Mouse (Mus musculus) megakaryocyte, embryonic 14.5 days (primary cell): ENCODE measurements around the gene Cers3. TPM values are rescaled to one million over a fixed set of nuclear protein-coding genes. Genes with fewer than 3 reads are reported as not detected.

Experiments used
- H3K27me3 ChIP-seq: replicated peaks from 2 replicates; pipeline ENCODE3; 2012; ENCODE audit warnings: inconsistent platforms
- H3K36me3 ChIP-seq: replicated peaks from 2 replicates; pipeline ENCODE3; 2012; ENCODE audit warnings: low read length, inconsistent platforms, mixed read lengths
- H3K4me1 ChIP-seq: 2 replicates; pipeline ENCODE4 v1.6.1; 2012; ENCODE audit warnings: inconsistent platforms
- H3K4me3 ChIP-seq: replicated peaks from 2 replicates; pipeline ENCODE3; 2012; ENCODE audit warnings: moderate library complexity, mild to moderate bottlenecking, inconsistent platforms
- H3K9me3 ChIP-seq: 2 replicates; pipeline ENCODE4 v1.6.1; 2012; ENCODE audit warnings: inconsistent platforms
- FLI1 ChIP-seq: IDR thresholded peaks from 2 replicates; pipeline ENCODE4 v1.6.1; 2012; ENCODE audit warnings: low read length, inconsistent platforms, mixed read lengths
- GATA1 ChIP-seq: IDR thresholded peaks from 3 replicates; pipeline ENCODE4 v1.6.1; 2012; ENCODE audit warnings: mixed read lengths, low read length, inconsistent platforms, borderline replicate concordance
- polyA plus RNA-seq: library from polyadenylated mRNA; stranded (reverse); fragments of >175 nt; gene quantifications from 2 replicates; pipeline ENCODE4 v1.2.3, GENCODE M21; 2012; ENCODE audit warnings: low replicate concordance; ENCODE audit not compliant: insufficient read depth

Cers3 gene
- polyA plus RNA-seq, 1 experiment: not detected

- Histone ChIP-seq H3K4me3 (no peak overlapping the region), H3K4me1 (no peaks in the 10 kb centered on the region), H3K9me3 (peaks cover 8% of the 10 kb centered on the region; the same call in 1 of the 2 replicates), H3K27me3 (peaks cover 3% of the 10 kb centered on the region), H3K36me3 (no peaks in the 10 kb centered on the region)
- no peak for TF ChIP-seq FLI1
- no peak for TF ChIP-seq GATA1
Observed at GRCm38 (mm10) chr7:66734466-66734865, 8.8 kb upstream of the Cers3 start.

- H3K9me3 ChIP-seq: peaks cover 8% of the 10 kb centered on the region; the same call in 1 of the 2 replicates
- H3K27me3 ChIP-seq: peaks cover 3% of the 10 kb centered on the region
- H3K36me3 ChIP-seq: no peaks in the 10 kb centered on the region
- H3K4me1 ChIP-seq: no peaks in the 10 kb centered on the region
- H3K4me3 ChIP-seq: no peak overlapping the region
- TF ChIP-seq GATA1: no peak
- TF ChIP-seq FLI1: no peak
Observed at GRCm38 (mm10) chr7:66734993-66735392, 8.3 kb upstream of the Cers3 start.

- TF ChIP-seq FLI1 (no peak), GATA1 (no peak)
- Histone ChIP-seq H3K36me3 (no peaks in the 10 kb centered on the region), H3K4me3 (no peak overlapping the region), H3K4me1 (0 out of 2 replicates have a peak, but pooled peaks cover 4% of the 10 kb centered on the region), H3K9me3 (peaks cover 8% of the 10 kb centered on the region; the same call in 1 of the 2 replicates), H3K27me3 (peaks cover 7% of the 10 kb centered on the region)
Observed at GRCm38 (mm10) chr7:66737418-66737817, 5.9 kb upstream of the Cers3 start.

GRCm38 (mm10) chr7:66741008-66741407, 2.3 kb upstream of the Cers3 start:
- Histone ChIP-seq H3K27me3 (peaks cover 6% of the 10 kb centered on the region), H3K36me3 (no peaks in the 10 kb centered on the region), H3K4me1 (peaks cover 14% of the 10 kb centered on the region), H3K9me3 (no peaks in the 10 kb centered on the region), H3K4me3 (no peak overlapping the region)
- TF ChIP-seq FLI1 (no peak), GATA1 (no peak)

GRCm38 (mm10) chr7:66741412-66741811, 1.9 kb upstream of the Cers3 start:
- H3K36me3 ChIP-seq: no peaks in the 10 kb centered on the region
- TF ChIP-seq FLI1 (no peak), GATA1 (no peak)
- H3K9me3 ChIP-seq: no peaks in the 10 kb centered on the region
- no peak overlapping the region for H3K4me3 ChIP-seq
- H3K4me1 ChIP-seq: peaks cover 16% of the 10 kb centered on the region
- peaks cover 6% of the 10 kb centered on the region for H3K27me3 ChIP-seq

GRCm38 (mm10) chr7:66746972-66747371, 3.7 kb downstream of the Cers3 start:
- no peak overlapping the region for H3K4me3 ChIP-seq
- peaks cover 12% of the 10 kb centered on the region for H3K4me1 ChIP-seq
- TF ChIP-seq FLI1: no peak
- no peaks in the 10 kb centered on the region for H3K36me3 ChIP-seq
- H3K9me3 ChIP-seq: no peaks in the 10 kb centered on the region
- H3K27me3 ChIP-seq: peaks cover 2% of the 10 kb centered on the region

- no peak overlapping the region for H3K4me3 ChIP-seq
- no peaks in the 10 kb centered on the region for H3K36me3 ChIP-seq
- TF ChIP-seq FLI1 (no peak), GATA1 (no peak)
Observed at GRCm38 (mm10) chr7:66749998-66750397, 6.7 kb downstream of the Cers3 start.

GRCm38 (mm10) chr7:66753816-66754215, 10.5 kb downstream of the Cers3 start:
- Histone ChIP-seq H3K27me3 (peaks cover 10% of the 10 kb centered on the region), H3K4me1 (0 out of 2 replicates have a peak, but pooled peaks cover 4% of the 10 kb centered on the region), H3K4me3 (no peak overlapping the region), H3K36me3 (no peaks in the 10 kb centered on the region), H3K9me3 (no peaks in the 10 kb centered on the region)
- TF ChIP-seq FLI1: no peak
- no peak for TF ChIP-seq GATA1

More at GRCm38 (mm10) chr7:66749998-66750397, 6.7 kb downstream of the Cers3 start:
- peaks cover 7% of the 10 kb centered on the region for H3K4me1 ChIP-seq
- H3K9me3 ChIP-seq: no peaks in the 10 kb centered on the region
- H3K27me3 ChIP-seq: peaks cover 4% of the 10 kb centered on the region

GRCm38 (mm10) chr7:66755611-66756010, 12.3 kb downstream of the Cers3 start:
- no peak for TF ChIP-seq GATA1
- TF ChIP-seq FLI1: no peak

GRCm38 (mm10) chr7:66769902-66770301, 26.6 kb downstream of the Cers3 start:
- no peak for TF ChIP-seq GATA1
- no peaks in the 10 kb centered on the region for H3K36me3 ChIP-seq
- no peaks in the 10 kb centered on the region for H3K9me3 ChIP-seq
- peaks cover 19% of the 10 kb centered on the region for H3K4me1 ChIP-seq
- no peaks in the 10 kb centered on the region for H3K27me3 ChIP-seq
- peak overlapping the region; percentile 74 for H3K4me3 ChIP-seq

More at GRCm38 (mm10) chr7:66755611-66756010, 12.3 kb downstream of the Cers3 start:
- Histone ChIP-seq H3K9me3 (no peaks in the 10 kb centered on the region), H3K27me3 (peaks cover 10% of the 10 kb centered on the region), H3K4me1 (0 out of 2 replicates have a peak, but pooled peaks cover 4% of the 10 kb centered on the region), H3K36me3 (no peaks in the 10 kb centered on the region), H3K4me3 (no peak overlapping the region)

- TF ChIP-seq GATA1: no peak
- no peak for TF ChIP-seq FLI1
- H3K4me3 ChIP-seq: no peak overlapping the region
- H3K36me3 ChIP-seq: no peaks in the 10 kb centered on the region
- H3K4me1 ChIP-seq: peaks cover 19% of the 10 kb centered on the region
- H3K27me3 ChIP-seq: no peaks in the 10 kb centered on the region
- no peaks in the 10 kb centered on the region for H3K9me3 ChIP-seq
Observed at GRCm38 (mm10) chr7:66770706-66771105, 27.4 kb downstream of the Cers3 start.
